Mouse (Mus musculus) CH12.LX (cell line): ENCODE measurements at regions not wholly inside any gene's neighbourhood (a gene's known extent, or its start where the extent isn't known, plus 50 kb on each side); places are given as distances from the start of the nearest gene placed in this dataset.

Experiments
- CHD2 ChIP-seq: IDR thresholded peaks from 2 replicates; pipeline ENCODE4 v1.6.1; 2011; ENCODE audit warnings: low read length, improper control_type of control experiment
- CTCF ChIP-seq, 2 experiments: IDR thresholded peaks in 1 of 2; conservative IDR thresholded peaks in 1 of 2; 2 replicates each; pipeline ENCODE4 v1.5.1; 2011 to 2012; ENCODE audit warnings: low read depth in 2 of 2, low read length in 2 of 2, improper control_type of control experiment in 1 of 2, inconsistent platforms in 1 of 2, mild to moderate bottlenecking in 1 of 2, moderate library complexity in 1 of 2
- EP300 ChIP-seq: IDR thresholded peaks from 2 replicates; pipeline ENCODE4 v1.6.1; 2011; ENCODE audit warnings: low read length, improper control_type of control experiment
- MAFK ChIP-seq: IDR thresholded peaks from 2 replicates; pipeline ENCODE4 v1.6.1; 2011; ENCODE audit warnings: low read length, improper control_type of control experiment; ENCODE audit not compliant: insufficient replicate concordance
- SIN3A ChIP-seq: IDR thresholded peaks from 2 replicates; pipeline ENCODE4 v1.6.1; 2012; ENCODE audit warnings: low read length, improper control_type of control experiment, inconsistent platforms
- TCF12 ChIP-seq: IDR thresholded peaks from 2 replicates; pipeline ENCODE4 v1.6.1; 2014; ENCODE audit warnings: low read depth, mild to moderate bottlenecking, inconsistent platforms, low read length, improper control_type of control experiment

- TF ChIP-seq TCF12 (no peak), MAFK (no peak), EP300 (no peak), CHD2 (no peak), SIN3A (no peak), CTCF (conservative IDR thresholded peaks at IDR 0.05 in 1 of 2, IDR thresholded peaks at IDR 0.05 in 1 of 2; ENCODE audit: low read depth in 2 of 2, low read length in 2 of 2) (no peak)
Measured at GRCm38 (mm10) chr7:117174811-117175422, 205.9 kb upstream of the Xylt1 start.
